ENCODE assay signal across 7 mouse cellular contexts in genomic region chr7:140821653-140822329, GRCm38 (mm10). TPM values are rescaled to one million over a fixed set of nuclear protein-coding genes. Genes with fewer than 3 reads are reported as not detected.
DNase-seq lines count a peak whose midpoint lies in the region; ATAC-seq and TF ChIP-seq lines count a peak whose summit lies in the region.

TSS of gene Zfp941 (minus strand) at chr7:140822178.

- H3K36me3 ChIP-seq in kidney, adult 2 months (ENCODE audit: control insufficient read depth, insufficient read depth, low read length) = no peaks in the 10 kb centered on the region
- no peaks in the 10 kb centered on the region for H3K36me3 ChIP-seq in limb, embryonic 12.5 days
- H3K36me3 ChIP-seq in midbrain, embryonic 16.5 days (ENCODE audit: control insufficient read depth, insufficient read depth, low read length) = peaks cover 2% of the 10 kb centered on the region; the same call in 1 of the 2 replicates

- peak; percentile 71 for ATAC-seq in limb, embryonic 12.5 days (ENCODE audit: insufficient number of reproducible peaks, insufficient read depth, low FRiP score, low TSS enrichment, low read depth)
- ATAC-seq in midbrain, embryonic 16.5 days = peak; percentile 94

- H3K4me2 ChIP-seq in limb, embryonic 12.5 days = peak within 1 kb of the TSS; percentile 70
- peak within 1 kb of the TSS; percentile 69 for H3K4me2 ChIP-seq in midbrain, embryonic 16.5 days (ENCODE audit: low read length)

- H3K4me1 ChIP-seq in kidney, adult 2 months (ENCODE audit: control insufficient read depth, insufficient read depth, low read length) = peaks cover 3% of the 10 kb centered on the region; the same call in 1 of the 2 replicates
- H3K4me1 ChIP-seq in limb, embryonic 12.5 days (replicated peaks) = no peaks in the 10 kb centered on the region; the same call in 1 of the 2 replicates
- H3K4me1 ChIP-seq in midbrain, embryonic 16.5 days (ENCODE audit: control insufficient read depth, insufficient read depth, low read length) = peaks cover 17% of the 10 kb centered on the region

- peak; percentile 74 for DNase-seq in adrenal gland, postnatal 14 days
- DNase-seq in cerebellum, adult 9-10 months = peak; percentile 90
- peak; percentile 60 for DNase-seq in forelimb bud, embryonic 11.5 days (ENCODE audit: low read depth, low spot score)
- peak; percentile 70 for DNase-seq in kidney, adult 2 months
- no peak for DNase-seq in B cell, adult 2 months

- H3K27me3 ChIP-seq in kidney, adult 2 months (replicated peaks; ENCODE audit: control insufficient read depth, insufficient read depth, low read length) = no peaks in the 10 kb centered on the region
- peaks cover 3% of the 10 kb centered on the region; the same call in 1 of the 2 replicates for H3K27me3 ChIP-seq in limb, embryonic 12.5 days
- H3K27me3 ChIP-seq in midbrain, embryonic 16.5 days (ENCODE audit: control insufficient read depth, insufficient read depth, low read depth, low read length) = no peaks in the 10 kb centered on the region

- H3K9ac ChIP-seq in limb, embryonic 12.5 days (replicated peaks) = peak within 1 kb of the TSS; percentile 44
- H3K9ac ChIP-seq in midbrain, embryonic 16.5 days (ENCODE audit: low read depth, low read length) = peak within 1 kb of the TSS; percentile 89

- no peak for TF ChIP-seq POLR2A in kidney, adult 2 months (IDR thresholded peaks at IDR 0.05; ENCODE audit: low read depth, low read length)

- peak within 1 kb of the TSS; percentile 67 for H3K4me3 ChIP-seq in kidney, adult 2 months (ENCODE audit: insufficient read depth, low read depth, low read length)
- H3K4me3 ChIP-seq in limb, embryonic 12.5 days (replicated peaks) = peak within 1 kb of the TSS; percentile 56
- peak within 1 kb of the TSS; percentile 74 for H3K4me3 ChIP-seq in midbrain, embryonic 16.5 days (ENCODE audit: low read depth, low read length)

- no peaks in the 10 kb centered on the region for H3K9me3 ChIP-seq in limb, embryonic 12.5 days
- H3K9me3 ChIP-seq in midbrain, embryonic 16.5 days (replicated peaks; ENCODE audit: control insufficient read depth, low read length, poor library complexity, severe bottlenecking) = no peaks in the 10 kb centered on the region

- H3K27ac ChIP-seq in kidney, adult 2 months (ENCODE audit: insufficient read depth, low read depth, low read length) = no peak within 1 kb of the TSS
- no peak within 1 kb of the TSS for H3K27ac ChIP-seq in limb, embryonic 12.5 days
- peak within 1 kb of the TSS; percentile 98 for H3K27ac ChIP-seq in midbrain, embryonic 16.5 days (ENCODE audit: low read length)

- WGBS in kidney, adult 2 months = 3% methylated on average over 21 of the region's 21 CpGs
- 1% methylated on average over 21 of the region's 21 CpGs for WGBS in limb, embryonic 12.5 days
- WGBS in midbrain, embryonic 16.5 days = under 1% methylated on average over 21 of the region's 21 CpGs

- no peak for TF ChIP-seq CTCF in kidney, adult 2 months (conservative IDR thresholded peaks at IDR 0.05; ENCODE audit: insufficient read depth, insufficient read length, low read depth, low read length)

RNA-seq across cellular contexts. Expression of gene Zfp941, which starts in this region (rescaled TPM):
- total RNA-seq in adrenal gland, postnatal 14 days (2021) = 1.9 and 2.6 TPM in 2 replicates
- polyA plus RNA-seq in kidney, adult 2 months (2012; rRNA removed) = 0.33 and 1.0 TPM in 2 replicates
- 3.0 TPM in 2 replicates for polyA plus RNA-seq in limb, embryonic 12.5 days (2016; fragmentation: Nextera tagmentation; extraction: Ambion mirVana)
- 37.0 and 38.4 TPM in 2 replicates for polyA plus RNA-seq in midbrain, embryonic 16.5 days (2015; fragmentation: Nextera tagmentation; extraction: Ambion mirVana)

Comparison
In these comparisons a context has a peak if more than half of its experiments do, and no peak if none do; other contexts are left out.
1. DNase-seq: peak in adrenal gland, postnatal 14 days (single experiment), cerebellum, adult 9-10 months (single experiment), forelimb bud, embryonic 11.5 days (single experiment) and kidney, adult 2 months (single experiment); none in B cell, adult 2 months (0 of 2).
2. Peak in every context shown above with its lines, with median percentiles within 50 percentile points of each other: H3K4me3 ChIP-seq.